Mouse (Mus musculus) erythroblast, embryonic 14.5 days (primary cell): ENCODE results near the gene Gabbr1. TPM values are rescaled to one million over a fixed set of nuclear protein-coding genes. Genes with fewer than 3 reads are reported as not detected.

Experiments
- H3K27me3 ChIP-seq: 2 replicates; pipeline ENCODE4 v1.6.1; 2012; ENCODE audit warnings: inconsistent platforms; ENCODE audit not compliant: control insufficient read depth
- H3K36me3 ChIP-seq: 2 replicates; pipeline ENCODE4 v1.6.1; 2012; ENCODE audit warnings: mild to moderate bottlenecking, inconsistent platforms; ENCODE audit not compliant: control insufficient read depth
- H3K4me1 ChIP-seq: 2 replicates; pipeline ENCODE4 v1.6.1; 2012; ENCODE audit warnings: inconsistent platforms; ENCODE audit not compliant: control insufficient read depth
- H3K4me3 ChIP-seq: replicated peaks from 2 replicates; pipeline ENCODE3; 2012; ENCODE audit warnings: moderate library complexity, mild to moderate bottlenecking, inconsistent platforms
- H3K9me3 ChIP-seq: 2 replicates; pipeline ENCODE4 v1.6.1; 2012; ENCODE audit warnings: low read length, inconsistent platforms, mixed read lengths; ENCODE audit not compliant: control insufficient read depth
- GATA1 ChIP-seq: IDR thresholded peaks from 2 replicates; pipeline ENCODE4 v1.6.1; 2012; ENCODE audit warnings: low read length, inconsistent platforms, mixed read lengths
- TAL1 ChIP-seq: IDR thresholded peaks from 3 replicates; pipeline ENCODE4 v1.6.1; 2012; ENCODE audit warnings: low read length, inconsistent platforms, mixed read lengths
- polyA plus RNA-seq: library from polyadenylated mRNA; stranded (reverse); fragments of >175 nt; gene quantifications from 2 replicates; pipeline ENCODE4 v1.2.3, GENCODE M21; 2012

Gene Gabbr1
- polyA plus RNA-seq, 1 experiment, result 0.08 TPM

DNA sequence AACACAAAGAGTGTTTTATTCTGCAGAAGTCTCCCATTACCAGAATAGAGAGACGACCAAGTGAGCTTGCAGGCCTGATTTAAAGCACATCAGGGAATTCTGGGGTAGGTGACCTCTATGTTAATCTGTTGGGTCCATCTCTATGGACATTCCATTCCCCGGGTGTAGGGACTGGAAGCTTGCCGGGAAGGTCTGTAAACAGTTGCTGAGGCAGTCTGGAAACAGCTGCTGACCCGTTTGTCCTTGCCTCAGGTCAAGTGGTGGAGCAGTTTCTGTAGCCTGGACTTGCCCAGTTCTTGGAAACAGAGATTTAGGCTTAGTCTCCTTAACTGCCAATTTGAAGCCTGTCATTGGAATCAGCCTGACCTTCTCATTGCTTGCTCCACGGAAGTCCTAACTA is 34.4 kb downstream of the Gabbr1 start:
- no peaks in the 10 kb centered on the region for H3K36me3 ChIP-seq
- H3K4me3 ChIP-seq, result no peak overlapping the region
- no peaks in the 10 kb centered on the region for H3K27me3 ChIP-seq
- H3K4me1 ChIP-seq, result no peaks in the 10 kb centered on the region
- TF ChIP-seq TAL1, result no peak
- no peak for TF ChIP-seq GATA1
- no peaks in the 10 kb centered on the region for H3K9me3 ChIP-seq

DNA sequence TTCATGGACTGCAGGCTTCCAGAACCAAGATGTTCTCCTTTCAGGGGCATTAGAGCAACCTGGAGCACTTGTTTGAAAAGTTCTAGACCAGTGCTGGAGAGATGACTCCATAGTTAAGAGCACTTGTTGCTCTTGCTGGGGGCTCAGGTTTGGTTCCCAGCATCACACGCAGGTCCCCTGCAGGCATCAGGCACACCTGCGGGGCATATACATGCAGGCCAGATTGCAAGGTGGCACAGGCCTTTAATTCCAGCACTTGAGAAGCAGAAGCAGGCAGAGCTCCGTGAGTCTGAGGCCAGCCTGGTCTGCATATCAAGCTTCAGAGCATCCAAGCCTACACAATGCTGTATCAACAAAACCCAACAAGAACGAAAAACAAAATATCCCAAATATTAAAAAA is 35.9 kb downstream of the Gabbr1 start:
- Histone ChIP-seq H3K9me3 (no peaks in the 10 kb centered on the region), H3K27me3 (no peaks in the 10 kb centered on the region), H3K4me1 (no peaks in the 10 kb centered on the region), H3K36me3 (no peaks in the 10 kb centered on the region), H3K4me3 (no peak overlapping the region)
- TF ChIP-seq TAL1, result no peak
- no peak for TF ChIP-seq GATA1

DNA sequence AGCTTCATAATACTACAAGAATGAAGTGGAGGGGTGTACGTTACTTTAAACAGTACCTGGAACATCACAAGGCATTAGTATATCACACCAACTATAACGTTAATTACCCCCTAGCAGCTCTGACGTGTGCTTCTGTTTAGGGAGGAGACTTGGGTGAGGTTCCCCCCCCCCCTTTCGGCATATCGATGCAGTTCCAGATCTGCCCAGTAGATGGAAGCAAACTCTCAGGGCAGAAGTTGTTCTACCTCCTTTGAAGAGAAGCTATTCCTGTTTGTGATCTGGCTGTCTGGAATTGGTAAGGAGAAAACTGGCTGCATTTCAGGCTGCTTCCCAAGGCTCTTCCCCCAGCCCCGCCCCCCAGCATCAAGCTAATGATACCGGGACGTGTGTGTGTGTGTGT is 37.6 kb downstream of the Gabbr1 start:
- Histone ChIP-seq H3K36me3 (no peaks in the 10 kb centered on the region), H3K4me1 (no peaks in the 10 kb centered on the region), H3K27me3 (no peaks in the 10 kb centered on the region), H3K9me3 (no peaks in the 10 kb centered on the region), H3K4me3 (no peak overlapping the region)
- TF ChIP-seq TAL1, result no peak
- TF ChIP-seq GATA1, result no peak

DNA sequence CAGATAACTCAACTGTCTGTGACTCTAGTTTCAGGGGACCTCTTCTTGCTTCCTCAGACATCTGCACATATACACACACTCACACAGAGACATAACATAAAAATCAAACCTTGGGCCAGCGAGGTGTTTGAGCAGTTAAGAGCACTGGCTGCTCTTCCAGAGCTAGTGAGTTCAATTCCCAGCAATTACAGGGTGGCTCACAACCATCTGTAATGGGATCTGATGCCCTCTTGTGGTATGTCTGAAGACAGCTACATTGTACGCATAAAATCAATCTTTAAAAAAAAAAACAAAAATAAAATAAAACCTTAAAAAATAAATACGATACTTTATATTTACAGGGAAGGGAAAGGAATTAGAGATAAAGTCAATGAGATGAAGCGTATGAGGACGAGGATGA is 38.9 kb downstream of the Gabbr1 start:
- TF ChIP-seq GATA1 (no peak), TAL1 (no peak)
- H3K27me3 ChIP-seq, result no peaks in the 10 kb centered on the region
- no peak overlapping the region for H3K4me3 ChIP-seq
- H3K36me3 ChIP-seq, result no peaks in the 10 kb centered on the region
- no peaks in the 10 kb centered on the region for H3K9me3 ChIP-seq
- H3K4me1 ChIP-seq, result no peaks in the 10 kb centered on the region

DNA sequence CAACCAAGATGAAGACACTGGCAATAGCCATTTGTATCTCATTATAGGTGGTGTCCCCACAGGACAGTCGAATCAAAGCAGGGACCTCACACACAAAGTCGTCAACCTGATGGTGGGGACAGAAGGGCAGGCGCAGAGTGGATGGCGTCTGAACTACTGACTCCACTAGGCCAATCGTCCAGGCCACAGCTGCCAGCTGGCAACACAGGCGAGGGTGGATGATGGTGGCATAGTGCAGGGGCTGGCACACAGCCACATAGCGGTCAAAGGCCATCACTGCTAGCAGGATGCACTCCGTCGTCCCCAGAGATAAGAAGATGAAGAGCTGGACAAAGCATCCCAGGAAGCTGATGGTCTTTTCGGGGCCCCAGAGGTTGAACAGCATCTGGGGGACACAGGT is 39.8 kb downstream of the Gabbr1 start:
- no peaks in the 10 kb centered on the region for H3K27me3 ChIP-seq
- H3K4me1 ChIP-seq, result no peaks in the 10 kb centered on the region
- no peaks in the 10 kb centered on the region for H3K36me3 ChIP-seq
- H3K4me3 ChIP-seq, result no peak overlapping the region
- TF ChIP-seq GATA1 (no peak), TAL1 (no peak)
- no peaks in the 10 kb centered on the region for H3K9me3 ChIP-seq

DNA sequence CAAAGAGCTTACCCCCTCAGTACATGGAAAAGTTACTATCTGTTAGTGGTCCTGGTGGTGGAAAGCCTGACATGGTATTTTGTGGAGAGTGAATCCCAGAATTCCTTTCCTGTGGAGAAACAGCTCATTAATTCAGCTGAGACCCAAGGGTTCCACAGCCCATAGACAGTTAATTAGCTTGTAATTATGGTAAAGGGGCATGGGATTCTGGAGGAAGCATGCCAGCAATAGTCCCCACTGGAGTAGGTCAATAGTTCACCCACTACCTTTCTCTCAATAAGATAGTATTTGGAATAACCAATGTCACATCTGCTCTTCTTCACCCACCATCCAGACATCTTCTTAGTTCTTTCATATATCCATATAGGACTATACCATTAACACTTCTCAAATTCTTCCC is 42.6 kb downstream of the Gabbr1 start, which contains the start of gene Olfr90:
TSS of gene Olfr90 (minus strand) at position 101 of the 400 bp plus-strand sequence.
- no peaks in the 10 kb centered on the region for H3K27me3 ChIP-seq
- TF ChIP-seq GATA1 (no peak), TAL1 (no peak)
- no peaks in the 10 kb centered on the region for H3K9me3 ChIP-seq
- no peak within 1 kb of the TSS for H3K4me3 ChIP-seq
- H3K36me3 ChIP-seq, result no peaks in the 10 kb centered on the region
- no peaks in the 10 kb centered on the region for H3K4me1 ChIP-seq

DNA sequence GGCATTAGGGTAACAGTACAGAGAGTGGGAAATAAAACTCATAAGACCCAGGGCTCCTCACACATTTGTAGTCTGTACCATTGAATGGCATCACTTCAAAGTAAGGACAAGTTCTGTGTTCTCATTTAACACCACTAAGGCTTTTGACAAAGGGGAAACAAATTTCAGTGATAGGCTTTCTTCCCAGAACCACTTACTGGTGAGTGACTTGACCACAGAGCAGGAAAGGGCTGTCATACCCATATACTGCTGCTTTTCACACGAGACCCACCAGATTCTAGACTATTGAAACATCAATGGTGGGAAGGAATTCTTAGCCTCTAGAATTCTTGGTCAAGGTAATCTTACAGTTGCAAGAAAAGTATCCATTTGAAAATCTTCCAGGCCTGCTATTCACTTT is 46.4 kb downstream of the Gabbr1 start:
- no peaks in the 10 kb centered on the region for H3K4me1 ChIP-seq
- no peak overlapping the region for H3K4me3 ChIP-seq
- no peaks in the 10 kb centered on the region for H3K36me3 ChIP-seq
- no peaks in the 10 kb centered on the region for H3K9me3 ChIP-seq
- no peaks in the 10 kb centered on the region for H3K27me3 ChIP-seq
- TF ChIP-seq TAL1 (no peak), GATA1 (no peak)

DNA sequence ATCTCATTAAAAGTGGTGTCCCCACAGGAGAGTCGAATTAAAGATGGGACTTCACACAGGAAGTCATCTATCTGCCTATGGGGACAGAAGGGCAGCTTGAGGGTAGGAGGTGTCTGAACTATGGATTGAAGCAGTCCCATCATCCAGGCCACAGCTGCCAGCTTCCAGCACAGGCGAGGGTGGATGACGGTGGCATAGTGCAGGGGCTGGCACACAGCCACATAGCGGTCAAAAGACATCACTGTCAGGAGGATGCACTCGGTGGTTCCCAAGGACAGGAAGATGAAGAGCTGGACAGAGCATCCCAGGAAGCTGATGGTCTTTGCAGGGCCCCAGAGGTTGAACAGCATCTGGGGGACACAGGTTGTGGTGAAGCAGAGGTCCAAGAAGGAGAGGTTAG is 47.5 kb downstream of the Gabbr1 start:
- no peak for TF ChIP-seq GATA1
- no peak for TF ChIP-seq TAL1
- no peaks in the 10 kb centered on the region for H3K4me1 ChIP-seq
- H3K27me3 ChIP-seq, result no peaks in the 10 kb centered on the region
- H3K36me3 ChIP-seq, result no peaks in the 10 kb centered on the region
- no peaks in the 10 kb centered on the region for H3K9me3 ChIP-seq
- no peak overlapping the region for H3K4me3 ChIP-seq

DNA sequence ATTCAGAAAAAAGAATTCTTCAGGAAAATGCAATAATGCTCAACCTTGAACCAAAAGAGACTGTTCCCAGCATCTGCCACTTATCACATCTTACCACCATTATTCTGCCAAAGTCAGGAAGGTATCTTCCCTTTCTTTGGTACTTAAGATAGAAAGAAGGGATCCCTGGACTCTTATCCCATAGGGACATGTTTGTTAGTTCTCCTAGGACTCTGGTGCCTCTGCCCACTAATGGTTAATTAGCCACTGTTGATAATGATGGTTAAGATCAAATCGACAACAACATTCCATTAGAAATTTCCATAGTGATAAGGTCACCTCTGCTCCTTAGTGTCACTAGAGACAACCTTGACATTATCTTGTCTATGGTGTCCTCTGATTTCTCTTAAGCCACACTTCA is 52.4 kb downstream of the Gabbr1 start, which contains the start of gene Olfr91:
TSS of gene Olfr91 (minus strand) at position 101 of the 400 bp plus-strand sequence.
- no peaks in the 10 kb centered on the region for H3K4me1 ChIP-seq
- TF ChIP-seq GATA1, result no peak
- no peak for TF ChIP-seq TAL1
- H3K36me3 ChIP-seq, result no peaks in the 10 kb centered on the region
- no peak within 1 kb of the TSS for H3K4me3 ChIP-seq
- H3K9me3 ChIP-seq, result no peaks in the 10 kb centered on the region
- H3K27me3 ChIP-seq, result no peaks in the 10 kb centered on the region

DNA sequence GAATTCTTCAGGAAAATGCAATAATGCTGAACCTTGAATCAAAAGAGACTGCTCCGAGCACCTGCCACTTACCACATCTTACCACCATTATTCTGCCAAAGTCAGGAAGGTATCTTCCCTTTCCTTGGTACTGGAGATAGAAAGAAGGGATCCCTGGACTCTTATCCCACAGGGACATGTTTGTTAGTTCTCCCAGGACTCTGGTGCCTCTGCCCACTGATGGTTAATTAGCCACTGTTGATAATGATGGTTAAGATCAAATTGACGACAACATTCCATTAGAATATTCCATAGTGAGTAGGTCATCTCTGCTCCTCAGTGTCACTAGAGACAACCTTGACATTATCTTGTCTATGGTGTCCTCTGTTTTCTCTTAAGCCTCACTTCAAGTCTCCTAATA is 74.2 kb downstream of the Gabbr1 start, which contains the start of gene Olfr92:
TSS of gene Olfr92 (minus strand) at position 101 of the 400 bp plus-strand sequence.
- Histone ChIP-seq H3K27me3 (no peaks in the 10 kb centered on the region), H3K36me3 (no peaks in the 10 kb centered on the region), H3K4me1 (no peaks in the 10 kb centered on the region), H3K4me3 (no peak within 1 kb of the TSS), H3K9me3 (no peaks in the 10 kb centered on the region)
- TF ChIP-seq TAL1, result no peak
- no peak for TF ChIP-seq GATA1

Other genes with a start within 250 kb of the Gabbr1 start
- gene H2-M10.6, start 233.8 kb upstream of the Gabbr1 start, polyA plus RNA-seq, result not detected in 2 replicates
- 2.5 and 2.7 TPM in 2 replicates for gene Trim26, start 208.8 kb upstream of the Gabbr1 start, polyA plus RNA-seq
- 0.08 TPM in 2 replicates for gene Trim15, start 178.8 kb upstream of the Gabbr1 start, polyA plus RNA-seq
- gene Trim10, start 176.4 kb upstream of the Gabbr1 start, polyA plus RNA-seq, result 33.1 and 48.3 TPM in 2 replicates
- not detected in 2 replicates for gene Trim40, start 155.8 kb upstream of the Gabbr1 start, polyA plus RNA-seq
- 0.02 TPM in 1 of 2 replicates, not detected in the other for gene Trim31, start 147.8 kb upstream of the Gabbr1 start, polyA plus RNA-seq
- not detected in 2 replicates for gene Rnf39, start 103.0 kb upstream of the Gabbr1 start, polyA plus RNA-seq
- gene Ppp1r11, start 94.2 kb upstream of the Gabbr1 start, polyA plus RNA-seq, result 7.6 and 9.0 TPM in 2 replicates
- gene Znrd1, start 87.4 kb upstream of the Gabbr1 start, polyA plus RNA-seq, result 0.28 and 0.48 TPM in 2 replicates
- gene Znrd1as, start 87.4 kb upstream of the Gabbr1 start, polyA plus RNA-seq, result 0.04 and 0.07 TPM in 2 replicates
- gene 2410137M14Rik, start 64.7 kb upstream of the Gabbr1 start, polyA plus RNA-seq, result not detected in 2 replicates
- not detected in 2 replicates for gene H2-M5, start 56.4 kb upstream of the Gabbr1 start, polyA plus RNA-seq
- not detected in 2 replicates for gene Zfp57, start 44.8 kb upstream of the Gabbr1 start, polyA plus RNA-seq
- gene Mog, start 22.6 kb upstream of the Gabbr1 start, polyA plus RNA-seq, result not detected in 2 replicates
- gene Olfr90, start 42.5 kb downstream of the Gabbr1 start, polyA plus RNA-seq, result not detected in 2 replicates
- 0.04 TPM in 1 of 2 replicates, not detected in the other for gene Olfr91, start 52.3 kb downstream of the Gabbr1 start, polyA plus RNA-seq
- gene Olfr92, start 74.1 kb downstream of the Gabbr1 start, polyA plus RNA-seq, result not detected in 2 replicates
- not detected in 2 replicates for gene Olfr93, start 115.5 kb downstream of the Gabbr1 start, polyA plus RNA-seq
- gene Ubd, start 147.9 kb downstream of the Gabbr1 start, polyA plus RNA-seq, result not detected in 2 replicates
- not detected in 2 replicates for gene Olfr94, start 155.0 kb downstream of the Gabbr1 start, polyA plus RNA-seq
- gene Olfr95, start 167.2 kb downstream of the Gabbr1 start, polyA plus RNA-seq, result not detected in 2 replicates
- gene Olfr96, start 174.2 kb downstream of the Gabbr1 start, polyA plus RNA-seq, result not detected in 2 replicates
- not detected in 2 replicates for gene Olfr97, start 191.4 kb downstream of the Gabbr1 start, polyA plus RNA-seq
- gene Olfr98, start 217.8 kb downstream of the Gabbr1 start, polyA plus RNA-seq, result 0.06 TPM in 1 of 2 replicates, not detected in the other
- not detected in 2 replicates for gene H2-M3, start 224.3 kb downstream of the Gabbr1 start, polyA plus RNA-seq
- not detected in 2 replicates for gene Olfr99, start 237.5 kb downstream of the Gabbr1 start, polyA plus RNA-seq